Mouse (Mus musculus): ENCODE results near the gene Kirrel3.

The Kirrel3 gene

DNA sequence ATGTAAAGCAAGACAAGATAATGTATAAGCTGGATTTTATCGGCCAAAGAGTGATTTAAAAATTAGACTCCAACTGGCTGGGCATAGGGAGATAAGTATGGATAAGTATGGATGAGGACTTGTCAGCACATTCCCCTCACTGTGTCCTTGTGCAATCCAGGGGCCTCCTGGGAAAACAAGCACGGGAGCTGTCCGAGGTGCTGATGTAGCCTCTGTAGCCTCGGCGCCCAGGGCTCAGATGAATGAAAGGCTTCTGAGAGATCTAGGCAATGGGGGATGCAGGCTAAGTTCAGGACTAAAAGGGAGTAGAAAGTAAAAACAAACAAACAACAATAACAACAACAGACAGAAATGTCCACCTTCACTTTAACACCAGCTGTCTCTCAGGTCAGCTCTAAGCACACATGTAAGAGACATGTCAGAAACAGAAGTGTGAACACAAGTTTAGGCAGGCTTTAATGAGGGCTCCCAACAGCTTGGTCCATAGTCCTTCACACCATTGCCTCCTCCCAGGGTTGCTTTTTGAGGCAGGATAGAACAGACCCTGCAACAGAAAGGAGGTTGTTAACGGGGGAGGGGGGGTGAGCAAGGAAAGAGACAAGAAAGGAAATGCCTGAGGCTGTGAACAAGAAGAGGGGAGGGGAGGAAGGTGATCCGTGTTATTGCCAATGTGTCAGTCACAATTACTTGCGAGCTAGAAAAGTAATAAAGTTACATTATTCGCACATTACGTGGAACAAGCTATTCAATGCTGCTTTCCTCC lies 352.2 kb downstream of the Kirrel3 start:
- DNase-seq, result no peak

DNA sequence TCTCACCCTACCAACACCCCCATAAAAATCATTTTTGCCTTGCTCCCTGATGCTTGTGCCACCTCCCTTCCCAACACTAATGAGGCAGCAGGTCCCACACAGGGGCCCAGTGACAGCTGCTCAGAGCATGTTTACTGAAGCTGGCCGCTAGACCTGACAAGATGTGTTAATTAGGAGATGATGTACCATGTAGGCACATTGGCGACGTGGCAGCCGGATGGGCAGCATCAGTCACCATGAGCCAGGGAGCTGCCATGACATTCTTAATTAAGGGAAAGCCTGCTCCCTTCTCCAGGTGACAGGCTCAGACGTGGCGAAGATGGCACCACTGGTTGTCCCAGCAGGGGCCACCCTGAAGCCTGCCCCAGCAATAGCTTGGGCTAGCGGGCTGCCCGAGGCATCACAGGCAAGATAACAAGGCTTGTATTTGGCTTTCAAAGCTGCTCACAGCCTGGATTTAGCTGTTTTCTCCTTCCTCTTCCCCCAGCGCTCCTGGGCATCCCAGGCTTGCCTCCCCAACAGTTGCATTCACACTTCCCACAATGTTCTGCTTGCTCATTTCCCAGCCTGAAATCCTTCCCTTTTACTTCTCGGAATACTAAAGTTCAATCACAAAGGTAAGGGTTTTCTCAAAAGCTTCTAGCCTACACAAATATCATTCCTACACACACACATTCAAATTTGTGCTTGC lies 357.7 kb downstream of the Kirrel3 start:
- no peak for DNase-seq

DNA sequence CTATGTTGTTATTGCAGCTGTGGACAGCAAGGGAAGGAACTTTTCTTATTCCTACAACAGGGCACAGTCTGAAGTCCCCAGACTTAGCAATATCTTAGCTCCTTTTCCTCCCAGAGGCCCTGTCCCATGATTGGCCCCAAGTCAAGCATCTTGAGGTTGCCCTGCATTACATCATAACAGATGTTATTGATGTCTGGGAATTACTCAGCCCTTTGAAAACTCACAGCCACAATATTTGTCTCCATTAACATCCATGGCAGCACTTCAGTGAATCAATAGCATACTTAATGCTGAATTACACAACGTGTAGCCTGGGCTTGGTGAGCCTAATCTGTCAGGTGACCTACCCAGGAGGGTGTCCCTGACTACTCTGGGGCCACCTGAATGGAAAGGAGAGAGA lies 360.7 kb downstream of the Kirrel3 start:
- no peak for DNase-seq

DNA sequence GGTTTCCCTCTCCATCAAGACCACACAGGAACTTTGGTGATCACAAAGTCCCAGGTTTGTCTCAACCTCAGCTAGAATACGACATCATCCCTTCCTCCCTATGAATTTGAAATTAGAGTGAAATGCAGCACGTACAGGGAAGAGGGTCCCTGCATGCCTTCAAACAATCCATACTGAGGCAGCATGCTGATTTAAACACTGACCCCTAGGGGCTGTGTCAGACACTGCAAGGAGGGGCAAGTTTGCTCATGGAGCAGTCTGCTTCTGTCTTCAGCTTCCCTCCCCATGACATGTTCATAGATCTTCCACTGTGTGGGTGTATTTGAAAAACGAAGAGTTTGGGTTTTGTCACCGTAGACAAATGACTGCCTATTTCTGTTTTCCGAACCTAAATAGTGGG lies 362.0 kb downstream of the Kirrel3 start:
- no peak for DNase-seq

DNA sequence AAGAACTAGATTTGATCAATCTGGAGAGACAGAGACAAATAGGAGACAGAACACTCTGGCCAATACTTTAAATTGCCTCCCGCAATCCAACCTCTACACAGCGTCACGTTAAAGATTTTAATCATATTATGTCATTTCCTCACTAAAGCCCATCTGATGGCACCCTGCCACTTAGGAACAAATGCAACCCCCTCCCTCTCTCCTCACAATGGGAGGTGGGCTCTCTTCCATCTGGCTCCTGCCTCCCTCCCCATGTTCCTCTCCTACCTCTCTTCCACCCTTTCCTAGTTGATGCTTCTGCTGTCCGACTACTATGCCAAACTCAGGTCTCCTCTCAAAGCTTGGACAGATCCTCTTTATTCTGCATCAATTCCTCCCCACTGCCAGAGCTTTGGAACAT lies 365.4 kb downstream of the Kirrel3 start:
- DNase-seq, result no peak

DNA sequence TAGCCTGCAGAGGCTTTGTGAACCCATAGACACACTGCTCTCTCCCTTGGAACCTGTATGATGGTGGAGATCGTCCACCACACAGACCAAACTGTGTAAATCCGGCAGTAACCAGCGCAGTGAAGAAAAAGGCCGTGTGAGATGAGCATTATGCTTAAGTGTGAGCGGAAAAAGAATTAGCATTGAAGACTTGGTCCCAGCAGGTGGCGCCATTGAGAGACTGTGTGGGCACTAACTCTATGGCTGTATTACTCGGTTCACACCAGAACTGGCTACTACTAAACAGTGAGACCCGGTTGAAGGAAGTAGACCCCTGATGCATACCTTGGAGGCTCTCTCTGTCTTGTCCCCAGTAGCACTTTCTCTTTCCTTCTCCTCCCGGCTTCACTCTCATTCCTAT lies 371.9 kb downstream of the Kirrel3 start:
- no peak for DNase-seq

DNA sequence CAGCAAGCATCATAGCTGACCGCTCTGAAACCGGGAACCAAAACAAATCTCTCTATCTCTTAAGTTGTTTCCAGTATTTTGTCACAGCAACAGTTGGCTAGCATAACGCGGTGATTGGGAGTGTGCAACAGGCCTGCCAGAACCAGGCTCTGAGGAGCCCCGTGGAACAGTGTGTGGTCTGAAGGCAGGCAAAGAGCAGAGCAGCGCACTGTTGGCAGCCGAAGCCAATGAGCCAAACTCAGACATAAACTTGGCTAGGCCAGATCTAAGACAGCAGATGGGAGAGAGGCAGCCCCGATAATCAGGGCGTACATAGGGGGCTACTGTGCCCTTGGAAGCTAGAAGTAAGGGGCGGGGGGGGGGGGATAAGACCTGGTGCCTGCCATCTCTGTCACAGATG lies 372.4 kb downstream of the Kirrel3 start:
- DNase-seq, result no peak

DNA sequence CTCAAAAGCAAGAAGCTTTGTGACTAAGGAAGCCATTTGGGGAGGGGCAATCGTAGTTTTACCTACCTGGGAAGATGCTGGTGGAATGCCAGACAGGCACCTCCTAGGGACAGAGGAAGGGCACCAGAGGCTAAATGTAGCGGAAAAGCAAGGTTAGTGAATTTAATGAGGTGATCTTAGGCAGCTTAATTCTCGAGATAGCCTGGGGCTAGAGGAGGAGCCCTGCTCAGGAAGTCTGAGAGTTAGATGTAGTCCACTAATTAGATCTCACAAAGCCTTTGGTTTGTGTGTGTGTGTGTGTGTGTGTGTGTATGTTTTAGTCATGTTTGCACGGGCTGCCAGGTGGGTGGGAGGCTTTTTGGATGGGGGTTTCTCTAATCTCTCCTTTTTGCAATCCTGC lies 375.2 kb downstream of the Kirrel3 start:
- no peak for DNase-seq

DNA sequence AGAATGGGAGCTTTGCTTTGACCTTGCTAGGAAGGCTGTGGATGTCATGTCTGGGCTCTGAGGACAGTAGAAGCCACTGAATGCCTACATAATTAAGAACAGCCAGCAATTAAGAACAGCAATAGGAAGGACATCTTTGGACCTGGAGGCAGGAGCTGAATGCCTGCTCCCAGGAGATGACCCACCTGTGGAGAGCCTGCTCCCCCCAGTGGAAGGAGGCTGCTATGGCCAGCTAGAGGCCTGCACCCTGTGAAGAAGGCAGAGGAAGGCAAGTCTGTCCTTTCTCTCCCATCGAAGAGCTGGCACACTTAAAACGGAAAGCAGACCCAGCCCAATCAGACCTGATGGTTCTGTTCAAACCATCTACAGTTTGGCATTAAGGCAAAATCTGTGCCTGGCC lies 376.1 kb downstream of the Kirrel3 start:
- DNase-seq, result peak; percentile 70

DNA sequence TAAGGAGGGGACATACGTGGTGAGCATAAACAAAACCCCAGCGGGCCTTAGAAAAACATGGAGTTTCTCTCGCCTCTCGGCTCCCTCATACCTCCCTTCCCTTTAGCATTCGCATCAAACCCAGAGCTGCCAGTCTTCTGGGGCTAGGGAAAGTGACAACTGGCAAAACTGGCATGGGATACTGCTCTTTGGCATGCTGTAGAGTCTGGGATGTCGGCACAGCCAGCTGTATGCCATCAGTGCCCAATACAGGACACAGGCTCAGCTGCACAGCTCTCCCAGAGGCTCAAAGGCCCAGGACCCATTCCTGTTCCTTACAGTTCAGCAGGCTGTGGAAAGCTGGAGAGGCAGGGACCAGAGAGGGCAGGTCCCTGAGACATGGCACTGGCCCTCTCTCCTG lies 379.9 kb downstream of the Kirrel3 start:
- no peak for DNase-seq

DNA sequence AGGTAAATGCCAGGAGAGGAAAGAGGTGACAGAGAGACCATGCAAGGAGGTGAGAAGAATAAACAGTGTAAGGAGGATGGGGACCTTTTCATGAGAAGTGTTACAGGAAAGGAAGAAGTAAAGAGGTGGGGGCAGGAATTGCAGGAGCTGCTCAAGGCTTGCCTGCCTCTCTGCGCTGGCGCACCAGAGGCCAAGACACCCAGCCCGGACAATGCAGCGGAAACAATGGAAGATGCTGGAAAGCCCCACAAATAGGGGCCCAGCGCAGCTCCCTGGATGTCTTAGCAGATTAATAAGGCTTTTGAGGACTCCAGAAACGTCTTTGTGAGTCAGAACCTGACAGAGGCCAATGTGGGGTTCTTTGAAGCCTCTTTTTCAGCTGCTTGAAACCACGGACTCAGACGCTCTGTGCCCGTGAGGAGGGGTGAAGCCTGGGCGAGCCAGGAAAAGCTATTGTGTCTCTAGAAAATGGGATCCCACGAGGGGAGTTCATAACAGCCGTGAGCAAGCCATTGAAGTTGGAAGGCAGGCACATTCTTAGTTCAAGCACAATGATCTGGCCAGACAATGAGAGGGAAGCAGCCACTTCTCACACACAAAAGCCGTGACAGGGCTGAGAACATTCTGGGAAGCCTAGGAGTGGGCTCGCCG lies 385.7 kb downstream of the Kirrel3 start:
- DNase-seq, result no peak

DNA sequence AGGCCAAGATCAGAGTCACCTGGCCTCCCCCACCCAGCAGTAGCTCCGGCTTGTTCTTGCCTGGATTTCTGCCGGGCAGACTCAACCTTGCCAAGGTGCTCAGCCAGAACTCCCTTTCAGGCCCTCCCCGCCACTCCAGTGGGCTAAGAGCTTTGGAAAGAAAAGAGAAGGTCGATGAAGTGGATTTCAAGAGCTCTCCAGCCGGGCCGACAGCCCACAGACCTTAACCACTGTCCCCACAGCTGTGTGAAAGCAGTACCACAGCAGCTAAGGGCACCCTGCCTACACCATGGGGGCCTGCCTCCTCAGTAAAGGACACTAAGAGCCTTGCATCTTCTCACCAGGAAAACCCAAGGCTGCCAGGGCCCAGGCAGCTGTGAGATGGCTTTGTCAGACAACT lies 389.5 kb downstream of the Kirrel3 start:
- no peak for DNase-seq

DNA sequence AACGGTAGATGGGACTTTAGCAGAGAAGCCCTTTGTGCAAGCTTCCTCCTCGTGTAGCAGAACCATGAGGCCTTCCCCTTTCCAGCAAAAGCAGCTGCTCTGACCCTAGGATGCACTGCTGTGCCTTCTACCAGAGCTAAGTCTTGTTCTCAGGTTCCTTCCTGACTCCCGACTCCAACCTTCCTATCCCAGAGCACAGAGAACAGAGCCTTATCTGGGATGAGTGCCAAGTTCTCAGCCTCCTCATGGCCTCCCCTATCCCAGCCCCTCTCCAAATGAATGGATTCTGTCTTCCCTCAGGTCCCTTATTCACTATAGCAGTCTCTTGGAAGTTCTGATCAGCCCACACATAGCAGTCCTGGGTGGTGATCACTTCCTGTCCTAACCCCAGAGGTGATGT lies 391.5 kb downstream of the Kirrel3 start:
- DNase-seq, result no peak

DNA sequence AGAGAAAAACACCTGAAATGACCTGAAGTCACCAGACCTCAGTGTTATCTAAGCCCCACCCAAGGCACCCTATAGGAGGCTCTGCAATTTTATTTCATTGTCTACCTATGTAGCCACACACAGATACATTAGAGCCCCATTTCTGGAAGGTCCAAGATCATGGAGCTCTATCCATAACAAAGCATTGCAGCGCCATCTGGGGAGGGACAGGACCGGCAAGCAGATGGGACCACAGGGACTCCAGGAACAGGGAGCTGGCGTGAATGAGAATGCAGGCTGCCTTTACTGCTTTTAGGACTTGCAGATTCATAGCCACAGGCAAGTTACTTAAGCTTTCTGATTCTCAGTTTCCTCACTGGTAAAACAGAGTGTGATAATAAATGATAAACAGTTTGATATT lies 392.1 kb downstream of the Kirrel3 start:
- DNase-seq, result peak; percentile 71

DNA sequence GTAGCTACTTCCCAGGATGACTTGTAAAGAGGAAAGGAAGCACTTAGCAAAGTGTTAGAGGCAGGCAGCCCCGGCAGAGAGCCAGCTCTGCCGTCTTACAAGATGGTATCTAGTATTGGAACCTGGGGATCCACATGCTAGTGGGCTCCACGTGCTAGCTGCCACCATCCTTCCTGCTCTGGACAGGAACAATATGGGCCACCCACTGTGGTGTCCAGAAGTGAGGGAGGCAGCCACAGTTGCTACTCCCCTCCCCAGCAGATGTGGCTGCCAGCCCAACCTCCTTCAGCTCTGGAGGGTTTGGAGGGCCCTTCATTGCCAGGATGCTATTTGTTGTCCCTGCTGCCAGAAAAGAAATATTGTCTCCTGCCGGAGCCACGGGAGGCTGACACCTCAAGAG lies 396.1 kb downstream of the Kirrel3 start:
- DNase-seq, result no peak

DNA sequence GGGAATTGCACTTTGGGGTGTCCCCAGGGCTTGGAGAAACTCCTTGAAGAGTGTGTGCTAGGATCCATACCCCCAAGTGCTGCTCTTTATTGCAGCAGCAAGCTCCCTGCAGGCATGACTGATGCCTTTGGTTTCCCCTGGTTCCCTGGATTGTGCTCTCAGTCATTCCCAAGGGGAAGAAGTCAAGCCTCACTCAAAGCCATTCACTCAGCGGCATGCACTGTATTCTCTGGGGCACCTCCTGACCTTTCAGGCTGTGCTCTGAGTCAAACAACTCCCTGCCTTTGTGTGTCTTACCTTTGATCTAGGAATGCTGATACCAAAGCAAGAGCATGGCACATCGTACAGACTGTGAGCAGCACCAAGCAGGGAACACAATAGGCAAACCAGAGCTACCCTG lies 396.5 kb downstream of the Kirrel3 start:
- no peak for DNase-seq

DNA sequence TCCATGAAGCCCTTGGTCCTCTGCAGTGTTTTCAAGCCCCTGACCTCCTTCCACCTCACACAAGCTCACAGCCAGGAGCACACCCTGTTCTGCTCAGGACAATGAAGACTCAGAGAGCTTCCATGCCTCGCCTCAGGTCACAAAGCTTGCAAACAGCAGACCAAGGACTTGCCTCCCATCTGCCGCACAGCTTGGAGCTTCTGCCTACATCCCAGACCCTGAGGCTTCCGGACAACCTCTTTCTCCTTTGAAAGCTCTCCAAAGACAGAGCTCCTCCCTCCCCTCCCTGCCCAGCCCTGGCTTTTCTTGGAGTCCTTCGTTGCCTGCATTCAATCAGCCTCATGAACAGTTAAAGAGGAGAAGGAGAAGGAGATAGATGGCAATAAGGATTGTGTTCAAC lies 397.4 kb downstream of the Kirrel3 start:
- DNase-seq, result peak; percentile 62

DNA sequence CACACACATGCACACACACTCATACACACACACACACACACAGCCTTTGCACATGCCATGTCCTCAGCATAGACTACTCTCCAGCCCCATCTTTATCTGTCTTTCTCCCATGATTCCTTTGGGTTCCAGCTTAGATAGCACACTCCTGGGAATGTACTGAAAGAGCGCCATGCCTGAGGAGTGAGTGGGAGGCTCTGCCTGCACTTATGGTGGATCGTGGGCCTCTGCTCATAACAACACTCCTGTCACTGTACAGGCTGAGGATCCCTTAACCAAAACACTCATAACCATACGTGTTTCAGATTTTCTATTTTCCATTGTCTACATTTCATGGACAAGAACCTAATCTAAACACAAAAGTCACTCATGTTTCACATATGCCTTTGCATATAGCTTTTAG lies 398.6 kb downstream of the Kirrel3 start:
- no peak for DNase-seq

DNA sequence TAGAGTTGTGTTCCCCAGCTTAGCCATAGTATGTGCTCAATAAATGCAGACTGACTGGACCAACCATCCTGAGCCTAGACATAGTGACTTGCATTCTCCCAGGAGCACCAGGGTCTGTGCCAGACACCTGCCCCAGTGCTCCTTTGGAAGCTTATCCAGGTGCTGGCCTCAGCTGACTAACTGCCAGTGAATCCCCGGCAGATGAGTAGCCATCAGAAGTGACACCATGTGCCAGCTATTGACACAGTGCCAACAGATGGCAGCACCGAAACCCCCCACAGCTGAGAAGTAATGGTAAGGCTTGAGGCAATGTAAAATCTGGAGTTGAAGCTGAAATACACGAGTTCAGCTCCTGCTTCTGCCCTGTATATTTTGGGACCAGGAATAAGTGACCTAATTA lies 399.2 kb downstream of the Kirrel3 start:
- DNase-seq, result no peak

DNA sequence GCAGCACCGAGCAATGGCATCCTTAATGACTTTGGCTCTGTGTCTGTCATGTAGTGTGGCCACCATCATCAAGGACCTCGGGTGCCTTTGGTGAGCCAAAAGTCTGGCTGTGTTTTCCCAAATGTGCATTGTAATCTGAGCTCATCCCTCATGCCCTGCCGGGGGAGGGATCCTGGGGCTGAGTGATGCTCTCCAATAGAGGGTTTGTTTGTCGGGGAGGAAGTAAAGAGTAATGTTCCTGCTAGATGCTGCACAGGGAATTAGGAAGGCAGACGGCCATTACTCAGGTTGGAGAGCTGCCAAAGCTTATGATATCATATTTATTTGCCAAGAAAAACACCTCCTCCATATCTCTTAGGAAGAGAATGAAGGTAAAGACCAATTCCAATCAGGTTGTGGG lies 401.1 kb downstream of the Kirrel3 start:
- peak; percentile 66 for DNase-seq

DNA sequence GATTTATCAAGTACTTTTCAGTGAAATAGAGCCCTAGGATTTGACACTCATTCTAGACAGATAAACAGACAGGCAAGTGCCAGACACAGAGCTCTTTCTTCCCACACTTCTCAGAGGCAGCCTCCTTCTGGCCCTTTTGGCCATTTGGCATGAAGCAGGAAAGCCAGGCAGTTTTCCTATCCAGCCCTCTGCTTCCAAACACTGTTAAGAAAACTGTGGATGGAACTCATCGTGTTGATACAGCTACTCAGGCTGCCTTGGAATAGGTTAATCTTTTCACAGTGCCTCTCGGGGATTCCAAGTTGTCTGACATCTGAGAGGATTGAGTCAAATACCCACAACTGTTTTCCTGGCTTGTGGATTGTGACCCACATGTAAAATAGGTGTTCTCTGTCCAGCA lies 401.5 kb downstream of the Kirrel3 start:
- DNase-seq, result peak; percentile 54

DNA sequence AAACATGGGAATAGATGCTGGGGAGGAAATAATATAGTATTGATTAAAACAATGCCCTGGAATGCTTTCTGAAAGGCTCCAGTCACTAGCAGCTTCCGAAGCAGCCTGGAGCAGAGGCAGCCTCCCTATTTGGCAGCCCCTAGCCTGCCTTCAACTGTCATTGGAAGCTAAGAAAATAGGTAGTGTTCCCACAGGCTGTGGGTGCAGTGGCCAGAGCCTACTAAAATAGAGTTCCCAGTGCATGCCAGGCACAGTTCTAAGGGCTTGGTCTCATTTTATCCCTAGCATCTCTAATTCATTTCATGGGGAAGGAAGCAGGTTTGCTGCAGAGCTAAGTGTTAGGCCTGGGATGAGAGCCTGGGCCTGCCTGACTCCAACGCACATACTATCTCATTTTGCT lies 402.6 kb downstream of the Kirrel3 start:
- DNase-seq, result no peak

DNA sequence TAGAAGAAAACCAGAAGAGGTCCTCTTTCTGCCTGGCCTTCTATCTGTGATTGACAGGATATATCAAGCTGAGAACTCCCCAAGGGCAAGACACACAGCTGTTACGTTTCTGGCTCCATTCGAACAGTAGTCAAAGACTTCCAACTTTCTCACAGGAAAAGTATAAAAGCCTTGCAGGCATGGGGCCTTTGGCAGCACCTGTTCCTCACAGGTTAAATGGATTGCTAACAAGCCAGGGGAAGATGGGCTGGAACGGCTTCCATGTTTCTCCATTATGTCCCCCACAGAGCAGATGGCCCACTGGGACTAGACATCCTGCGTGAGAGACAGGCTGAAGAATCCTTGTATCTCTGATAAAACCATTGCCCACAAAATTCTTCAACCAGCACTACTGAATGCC lies 415.5 kb downstream of the Kirrel3 start:
- no peak for DNase-seq

DNA sequence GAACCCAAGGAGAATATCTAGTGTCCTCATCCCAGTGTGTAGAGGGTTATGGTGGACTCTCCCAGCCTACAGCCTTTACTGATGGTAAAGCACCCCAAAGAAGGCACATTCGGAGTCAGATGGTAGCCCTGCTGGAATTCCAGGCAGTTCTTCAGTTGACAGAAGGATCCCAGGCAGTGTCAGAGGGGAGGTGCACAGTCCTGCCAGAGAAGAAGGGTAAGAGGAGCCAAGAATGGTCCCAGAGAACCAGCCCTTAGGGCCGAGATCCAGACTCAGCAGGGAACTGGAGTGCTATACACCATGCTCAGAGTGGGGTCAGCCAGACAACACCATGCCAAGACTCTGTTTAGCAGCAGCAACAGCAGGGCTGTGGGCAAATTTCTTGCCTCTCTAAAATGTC lies 416.2 kb downstream of the Kirrel3 start:
- DNase-seq, result peak; percentile 89

Data from cerebellum, adult 11 months (tissue).